ENCODE assay signal across 16 mouse cellular contexts in the genomic region with DNA sequence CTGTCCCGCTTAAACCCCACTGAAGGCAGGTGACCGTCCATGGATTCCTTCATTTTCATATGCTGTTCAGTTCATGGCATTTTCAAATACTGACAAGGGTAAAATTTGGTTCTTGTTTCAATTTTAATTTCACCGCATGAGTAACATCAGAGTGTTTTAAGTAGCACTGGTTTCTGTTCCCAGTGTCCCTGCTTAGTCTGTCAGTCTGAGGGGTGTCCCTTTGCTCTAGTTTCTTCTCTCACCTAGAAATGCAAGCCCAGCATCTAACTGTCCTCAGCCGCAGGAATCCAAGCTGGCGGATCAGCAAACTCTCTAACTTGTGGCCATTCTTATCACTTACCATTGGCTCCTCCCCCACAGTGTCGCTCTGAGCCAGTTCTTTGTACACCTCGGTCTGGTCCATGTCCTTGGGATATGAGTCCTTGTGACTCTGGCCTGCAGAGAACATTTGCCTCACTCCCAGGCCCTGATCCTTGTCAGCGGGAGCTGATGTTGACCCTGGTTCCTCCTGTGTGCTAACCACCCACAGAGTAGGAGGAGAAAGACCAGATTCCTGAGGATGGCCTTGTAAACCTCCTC. TPM values are rescaled to one million over a fixed set of nuclear protein-coding genes. Genes with fewer than 3 reads are reported as not detected.
DNase-seq lines count a peak whose midpoint lies in the region; ATAC-seq lines count a peak whose summit lies in the region.
"Had no signal": no experiment of that assay in that cellular context is flagged by ENCODE, and none has a peak within 500 bp of the region (broad histone marks: within the 10 kb centered on the region; RNA-seq: fewer than 3 reads in every experiment).

No protein-coding gene starts in this region.

- H3K27ac ChIP-seq in liver, embryonic 12.5 days, result no peak overlapping the region
- H3K27ac ChIP-seq in liver, embryonic 11.5 days (ENCODE audit: low read depth, low read length), result no peak overlapping the region
- H3K27ac ChIP-seq in intestine, embryonic 16.5 days (ENCODE audit: low read length), result no peak overlapping the region
- H3K27ac ChIP-seq: gastrocnemius, adult 2 months; heart, embryonic 15.5 days; kidney, embryonic 15.5 days had no signal

- H3K4me3 ChIP-seq in liver, embryonic 12.5 days, result no peak overlapping the region
- H3K4me3 ChIP-seq in liver, embryonic 11.5 days (ENCODE audit: low read depth, low read length), result no peak overlapping the region
- no peak overlapping the region for H3K4me3 ChIP-seq in intestine, embryonic 16.5 days (ENCODE audit: low read length)
- H3K4me3 ChIP-seq: gastrocnemius, adult 2 months; heart, embryonic 15.5 days; kidney, embryonic 15.5 days had no signal

- H3K4me1 ChIP-seq in liver, embryonic 12.5 days, result peaks cover 77% of the 10 kb centered on the region
- peaks cover 30% of the 10 kb centered on the region for H3K4me1 ChIP-seq in liver, embryonic 11.5 days (replicated peaks; ENCODE audit: control insufficient read depth, insufficient read depth, low read length)
- H3K4me1 ChIP-seq in intestine, embryonic 16.5 days (ENCODE audit: control insufficient read depth, insufficient read depth, low read length), result peaks cover 34% of the 10 kb centered on the region

- H3K27me3 ChIP-seq in liver, embryonic 12.5 days (replicated peaks), result no peaks in the 10 kb centered on the region
- no peaks in the 10 kb centered on the region for H3K27me3 ChIP-seq in liver, embryonic 11.5 days (replicated peaks; ENCODE audit: control insufficient read depth, insufficient read depth, low read length)
- no peaks in the 10 kb centered on the region for H3K27me3 ChIP-seq in intestine, embryonic 16.5 days (replicated peaks; ENCODE audit: control insufficient read depth, insufficient read depth, low read length)
- H3K27me3 ChIP-seq: heart, embryonic 15.5 days; kidney, embryonic 15.5 days had no signal

- intact Hi-C loops in gastrocnemius, postnatal 14 days (cut with DNase I; ENCODE audit: low total_unique reads), result no loop called here

- H3K9me3 ChIP-seq in liver, embryonic 12.5 days (replicated peaks), result no peaks in the 10 kb centered on the region
- H3K9me3 ChIP-seq in liver, embryonic 11.5 days (ENCODE audit: control insufficient read depth, low read length), result no peaks in the 10 kb centered on the region
- no peaks in the 10 kb centered on the region for H3K9me3 ChIP-seq in intestine, embryonic 16.5 days (ENCODE audit: control insufficient read depth, low read length)
- H3K9me3 ChIP-seq: heart, embryonic 15.5 days; kidney, embryonic 15.5 days had no signal

- no peaks in the 10 kb centered on the region for H3K36me3 ChIP-seq in liver, embryonic 12.5 days
- H3K36me3 ChIP-seq in liver, embryonic 11.5 days (ENCODE audit: control insufficient read depth, insufficient read depth, low read length), result no peaks in the 10 kb centered on the region
- H3K36me3 ChIP-seq in intestine, embryonic 16.5 days (ENCODE audit: control insufficient read depth, insufficient read depth, low read length), result no peaks in the 10 kb centered on the region
- H3K36me3 ChIP-seq: heart, embryonic 15.5 days; kidney, embryonic 15.5 days had no signal

- DNase-seq in frontal cortex, postnatal 25 days (ENCODE audit: low spot score in 2 of 2), result no peak
- no peak for DNase-seq in liver, embryonic 11.5 days (ENCODE audit: low spot score)
- DNase-seq in yolk sac, embryonic 10.5 days (ENCODE audit: low spot score), result peak; percentile 85
- DNase-seq in gastrocnemius, postnatal 14 days, result no peak
- DNase-seq: gastrocnemius, adult 2 months; lung, postnatal 36 days; midbrain, embryonic 14.5 days; retina, postnatal 1 day had no signal

- H3K9ac ChIP-seq in liver, embryonic 12.5 days, result no peak overlapping the region
- H3K9ac ChIP-seq in liver, embryonic 11.5 days (ENCODE audit: low read depth, low read length), result no peak overlapping the region
- H3K9ac ChIP-seq in intestine, embryonic 16.5 days (ENCODE audit: low read depth, low read length), result no peak overlapping the region
- H3K9ac ChIP-seq: heart, embryonic 15.5 days; kidney, embryonic 15.5 days had no signal

- peak; percentile 56 for ATAC-seq in frontal cortex, adult (ENCODE audit: low TSS enrichment)
- peak; percentile 41 for ATAC-seq in liver, embryonic 12.5 days
- no peak for ATAC-seq in liver, embryonic 11.5 days (replicated peaks; ENCODE audit: low FRiP score)
- peak; percentile 10; the same call in 1 of the 2 replicates for ATAC-seq in intestine, embryonic 16.5 days
- ATAC-seq: CD4-positive, CD25-positive, alpha-beta regulatory T cell, adult 4 months; forebrain, embryonic 14.5 days; hindbrain, embryonic 16.5 days had no signal

- 46% methylated on average over 8 of the region's 8 CpGs for WGBS in liver, embryonic 12.5 days (ENCODE audit: insufficient replicate concordance)
- WGBS in liver, embryonic 11.5 days, result 58% methylated on average over 8 of the region's 8 CpGs
- WGBS in intestine, embryonic 16.5 days, result 79% methylated on average over 8 of the region's 8 CpGs

- H3K4me2 ChIP-seq in liver, embryonic 12.5 days, result no peak overlapping the region
- no peak overlapping the region for H3K4me2 ChIP-seq in liver, embryonic 11.5 days
- no peak overlapping the region for H3K4me2 ChIP-seq in intestine, embryonic 16.5 days (ENCODE audit: low read depth, low read length)
- H3K4me2 ChIP-seq: heart, embryonic 15.5 days; kidney, embryonic 15.5 days had no signal

RNA-seq across cellular contexts. Expression of a gene that starts 9.5 kb away (rescaled TPM):
- polyA plus RNA-seq in liver, embryonic 12.5 days (2016; fragmentation: Nextera tagmentation; extraction: Ambion mirVana), result 15.1 and 15.7 TPM in 2 replicates
- 19.3 and 20.4 TPM in 2 replicates for polyA plus RNA-seq in liver, embryonic 11.5 days (2014; fragmentation: Nextera tagmentation; extraction: Ambion mirVana)
- polyA plus RNA-seq in intestine, embryonic 16.5 days (2015; fragmentation: Nextera tagmentation; extraction: Ambion mirVana), result 14.5 and 16.1 TPM in 2 replicates
- total RNA-seq in gastrocnemius, postnatal 14 days (2021), result 10 to 100 TPM; 13.3 to 17.8 TPM
